Mouse (Mus musculus) megakaryocyte-erythroid progenitor cell, adult 5-6 weeks (primary cell): Measurements from ENCODE around the gene Glo1. TPM values are rescaled to one million over a fixed set of nuclear protein-coding genes. Genes with fewer than 3 reads are reported as not detected.
A peak's percentile ranks its signal among the peaks of the same experiment; 100 is the strongest.

Source experiments
- ATAC-seq: replicated peaks from 2 replicates; pipeline ENCODE4 v1.8.0; 2016; ENCODE audit warnings: mild to moderate bottlenecking, inconsistent platforms; ENCODE audit not compliant: severe bottlenecking, poor library complexity, low FRiP score, low TSS enrichment
- total RNA-seq, 2 experiments: library from RNA; stranded (forward) in 1 of 2; stranded (reverse) in 1 of 2; fragments of 200-1000, 215-1000 nt in 1 of 2; fragments of >200 nt in 1 of 2; fragmentation: Nextera tagmentation in 1 of 2; gene quantifications; 2 replicates each; pipeline ENCODE4 v1.2.3; 2014 to 2017

Gene Glo1
- total RNA-seq (2014; fragmentation: Nextera tagmentation) (162 and 174 TPM in 2 replicates), total RNA-seq (2017) (182 and 194 TPM in 2 replicates)

GRCm38 (mm10) chr17:30626719-30627118, at the start of gene Glo1:
Gene Glo1, minus strand, starts transcription at chr17:30626871.
- peak; percentile 87 for ATAC-seq

- ATAC-seq: no peak
Measured at GRCm38 (mm10) chr17:30675021-30675740, 48.5 kb upstream of the Glo1 start.

- no peak for ATAC-seq
Measured at GRCm38 (mm10) chr17:30673023-30673422, 46.4 kb upstream of the Glo1 start.

DNA sequence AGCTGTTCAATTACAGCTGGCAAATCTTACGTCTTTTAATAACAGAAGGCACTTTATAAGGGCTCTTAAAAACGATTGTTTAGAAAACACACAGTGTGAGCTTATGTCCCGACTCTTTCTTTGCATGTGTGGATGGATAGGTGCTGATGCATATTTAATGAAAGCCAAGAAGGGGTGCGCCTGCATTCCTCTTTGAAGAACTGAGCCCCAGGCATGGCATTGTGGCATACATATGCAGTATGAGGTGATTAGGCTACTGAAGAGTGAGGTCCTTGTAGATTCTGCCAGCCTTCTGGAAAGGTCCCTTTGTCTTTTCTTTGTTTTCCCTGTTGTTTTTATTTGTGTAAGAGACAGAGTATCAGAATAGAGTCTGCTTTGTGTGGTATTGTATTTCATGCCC, 45.9 kb upstream of the Glo1 start:
- no peak for ATAC-seq

- no peak for ATAC-seq
Measured at GRCm38 (mm10) chr17:30664856-30665255, 38.2 kb upstream of the Glo1 start.

DNA sequence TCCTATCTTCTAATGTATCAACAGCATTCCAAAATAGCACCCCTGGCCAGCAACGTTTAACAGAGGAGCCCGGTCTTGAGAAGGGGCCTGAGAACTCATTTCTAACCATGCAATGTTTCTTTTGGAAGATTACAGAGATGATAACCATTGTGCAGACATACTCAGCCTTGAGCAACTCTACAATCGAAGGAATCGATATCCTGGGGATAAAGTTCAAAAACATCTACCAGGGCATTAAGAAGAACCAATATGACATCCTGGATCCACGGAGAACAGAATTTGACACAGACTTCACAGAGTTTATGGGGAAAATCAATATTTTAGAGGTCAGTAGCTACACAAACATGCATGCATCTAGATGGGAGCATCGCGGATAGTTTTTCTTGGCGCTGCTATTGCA, 36.5 kb upstream of the Glo1 start:
- ATAC-seq: no peak

GRCm38 (mm10) chr17:30662131-30662530, 35.5 kb upstream of the Glo1 start:
- ATAC-seq: no peak

GRCm38 (mm10) chr17:30658152-30658544, 31.5 kb upstream of the Glo1 start:
- ATAC-seq: no peak

DNA sequence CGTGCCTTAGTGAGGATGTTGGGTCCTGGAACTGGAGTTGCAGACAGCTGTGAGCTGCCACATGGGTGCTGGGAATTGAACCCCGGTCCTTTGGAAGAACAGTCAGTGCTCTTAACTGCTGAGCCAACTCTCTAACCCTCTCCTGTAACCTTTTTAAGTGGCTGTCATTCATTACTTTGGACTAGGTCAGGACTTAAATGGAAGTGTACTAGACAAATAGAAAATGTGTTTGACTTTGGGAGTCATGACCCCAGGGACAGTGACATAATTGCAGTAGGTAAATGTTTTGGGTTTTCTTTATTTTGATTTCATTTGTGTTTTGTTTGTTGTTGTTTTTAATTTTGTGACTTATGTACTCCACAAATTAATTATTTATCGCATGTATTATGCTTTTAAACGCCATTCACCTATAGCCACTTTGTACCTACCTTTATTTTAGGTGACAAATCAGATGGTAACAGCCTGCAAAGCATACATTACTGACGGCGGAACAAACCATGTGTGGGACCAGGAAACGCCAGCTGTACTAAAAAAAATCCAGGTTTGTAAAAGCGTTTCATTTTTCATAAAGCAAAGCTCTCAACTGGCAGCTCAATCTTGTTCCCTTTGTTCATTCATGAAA, 31.0 kb upstream of the Glo1 start:
- ATAC-seq: no peak

DNA sequence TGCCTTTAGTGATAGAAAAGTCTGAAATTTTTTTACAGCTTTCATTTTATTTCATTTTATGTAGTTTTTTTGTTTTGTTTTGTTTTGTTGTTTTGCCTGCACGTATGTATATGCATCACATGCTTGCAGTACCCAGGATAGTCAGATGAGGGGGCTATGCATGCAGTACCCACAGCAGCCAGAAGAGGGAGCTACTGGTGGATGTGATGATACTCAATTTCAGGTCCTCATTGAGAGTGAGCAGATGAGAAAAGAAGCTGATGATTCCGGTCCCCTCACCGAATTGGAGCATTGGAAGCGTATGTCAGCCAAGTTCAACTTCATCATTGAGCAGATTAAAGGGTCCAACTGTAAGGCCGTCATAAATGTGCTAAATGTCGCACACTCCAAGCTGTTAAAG, 26.3 kb upstream of the Glo1 start:
- ATAC-seq: no peak

DNA sequence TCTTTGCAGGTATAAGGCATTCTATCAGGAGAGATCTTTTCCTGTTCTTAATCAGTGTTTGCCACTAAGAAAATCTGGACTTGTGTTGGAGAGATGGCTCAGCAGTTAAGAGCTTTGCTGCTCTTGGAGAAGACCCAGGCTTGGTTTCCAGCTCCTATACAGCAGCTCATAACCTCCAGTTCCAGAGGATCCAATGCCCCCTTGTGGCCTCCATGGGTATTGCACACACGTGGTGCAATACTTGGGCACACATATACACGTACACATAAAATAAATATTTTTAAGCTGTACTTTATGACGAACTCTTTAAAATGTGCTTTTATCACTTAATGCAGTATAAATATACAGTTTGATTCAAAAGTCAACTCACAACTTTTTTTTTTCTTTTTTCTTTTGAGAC, 22.1 kb upstream of the Glo1 start:
- no peak for ATAC-seq

- ATAC-seq: no peak
Measured at GRCm38 (mm10) chr17:30640896-30641295, 14.2 kb upstream of the Glo1 start.

DNA sequence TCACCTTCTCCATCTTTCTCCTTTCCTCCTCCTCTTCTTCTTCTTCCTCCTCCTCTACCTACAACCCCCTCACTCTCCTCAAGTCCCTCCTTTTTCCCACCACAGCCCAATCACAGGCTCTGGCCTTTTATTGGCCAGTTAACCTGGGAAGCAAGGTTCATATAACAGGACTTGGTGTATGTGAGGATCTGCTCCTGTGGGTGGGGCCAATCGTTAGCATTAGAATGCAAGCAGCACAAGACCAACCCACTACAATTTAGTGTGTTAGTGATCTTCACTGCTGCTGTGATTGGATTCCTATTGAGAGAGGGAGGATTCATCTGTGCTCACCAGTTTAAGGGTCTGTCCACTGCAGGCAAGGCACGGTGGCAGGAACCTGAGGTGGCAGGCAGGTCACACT, 12.3 kb upstream of the Glo1 start:
- no peak for ATAC-seq

- no peak for ATAC-seq
Measured at GRCm38 (mm10) chr17:30637714-30638113, 11.0 kb upstream of the Glo1 start.

GRCm38 (mm10) chr17:30635367-30635766, 8.7 kb upstream of the Glo1 start:
- ATAC-seq: no peak

- ATAC-seq: peak; percentile 81
Measured at GRCm38 (mm10) chr17:30624132-30624531, 2.5 kb downstream of the Glo1 start, which contains the start of gene Dnah8. Gene Dnah8, plus strand, starts transcription at chr17:30624354.

GRCm38 (mm10) chr17:30623200-30623599, 3.5 kb downstream of the Glo1 start:
- no peak for ATAC-seq

DNA sequence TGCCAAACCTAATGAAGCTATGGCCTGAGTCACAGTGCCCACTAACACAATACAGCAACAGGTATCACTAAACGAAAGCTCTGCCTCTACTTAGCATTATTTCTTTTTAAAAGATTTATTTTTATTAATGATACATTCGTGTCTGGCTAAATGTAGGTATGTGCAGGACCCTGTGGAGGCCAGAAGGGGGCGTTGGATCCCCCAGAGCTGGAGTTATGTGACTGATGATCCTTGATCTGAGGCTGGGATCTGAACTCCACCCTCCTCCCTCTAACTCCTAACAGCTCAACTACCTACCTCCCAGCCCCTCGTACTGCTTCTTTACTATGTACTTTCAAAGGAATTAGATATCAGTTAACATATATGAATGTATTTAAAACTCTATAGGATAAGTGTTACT, 5.2 kb downstream of the Glo1 start:
- ATAC-seq: no peak

DNA sequence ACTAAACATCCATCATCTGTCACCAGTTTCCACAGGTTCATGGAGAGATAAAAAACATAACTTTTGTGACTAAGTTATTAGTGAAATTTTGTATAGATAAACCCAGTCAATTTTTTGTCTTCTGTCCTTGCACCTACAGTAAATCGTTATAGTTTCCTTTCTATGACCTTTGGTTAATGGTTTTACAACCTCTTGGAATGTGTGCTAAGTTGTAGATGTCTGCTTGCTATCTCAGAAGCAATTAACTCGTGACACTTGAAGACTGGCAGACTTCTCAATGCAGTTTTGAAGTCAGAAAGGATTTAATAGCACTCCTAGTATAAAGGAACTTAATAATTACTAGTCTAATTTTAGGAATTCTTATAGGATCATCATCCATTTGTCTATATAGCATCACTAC, 6.1 kb downstream of the Glo1 start:
- no peak for ATAC-seq

DNA sequence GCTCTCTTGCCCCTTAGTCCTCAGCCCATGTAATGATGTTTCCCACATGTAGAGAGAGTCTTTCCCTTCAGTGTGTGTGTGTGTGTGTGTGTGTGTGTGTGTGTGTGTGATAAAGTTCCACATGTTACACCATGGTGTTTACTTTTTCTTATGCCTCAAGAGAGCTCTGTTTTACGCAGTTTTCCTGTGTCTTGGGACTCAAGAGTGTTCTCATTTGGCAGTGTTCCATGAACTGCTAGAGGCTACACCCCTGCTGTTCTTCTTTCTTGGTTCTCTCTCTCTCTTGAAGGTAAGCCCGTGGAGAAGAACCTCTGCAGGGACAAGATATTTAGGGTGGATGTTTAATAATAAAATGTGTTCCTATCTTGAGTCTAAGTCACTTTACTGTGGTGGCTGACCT, 7.5 kb downstream of the Glo1 start:
- 0 out of 2 replicates have a peak, but pooled peaks have one; percentile 22 for ATAC-seq
